Mouse (Mus musculus): ENCODE results near the gene Fggy. TPM values are rescaled to one million over a fixed set of nuclear protein-coding genes. Genes with fewer than 3 reads are reported as not detected.

Gene Fggy
- total and polyA plus RNA-seq, 3 experiments: not detected

DNA sequence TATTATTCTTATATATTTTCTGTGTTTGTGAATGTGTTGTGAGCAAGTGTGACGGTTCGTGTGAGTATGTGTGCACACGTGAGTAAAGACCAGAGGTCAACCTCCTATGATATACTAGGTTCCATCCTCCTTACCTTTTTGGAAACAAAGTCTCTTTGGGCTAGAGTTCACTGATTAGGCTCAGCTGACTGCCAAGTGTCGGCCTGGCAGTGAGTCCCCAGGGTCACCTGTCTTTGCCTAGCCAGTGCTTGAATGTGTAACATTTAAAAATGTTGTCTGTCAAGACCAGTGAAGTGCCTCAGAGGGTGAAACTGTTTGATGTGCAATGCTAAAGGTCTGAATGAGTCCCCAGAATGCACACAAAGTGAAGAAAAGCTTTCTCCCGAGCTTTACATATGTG, 130.0 kb downstream of the Fggy start:
- H3K27me3 ChIP-seq (ENCODE audit: control insufficient read depth in 1 of 2, insufficient read depth in 2 of 2, low read length in 2 of 2): no peaks in the 10 kb centered on the region
- H3K9ac ChIP-seq (ENCODE audit: control insufficient read depth, low read depth, low read length, poor library complexity, severe bottlenecking): no peak overlapping the region
- TF ChIP-seq E2F4 (IDR thresholded peaks at IDR 0.05; ENCODE audit: borderline replicate concordance, low read depth, low read length) (no peak), MYB (IDR thresholded peaks at IDR 0.05; ENCODE audit: low read depth, low read length) (no peak), MAFK (IDR thresholded peaks at IDR 0.05; ENCODE audit: borderline replicate concordance, low read depth, low read length) (no peak), RCOR1 (IDR thresholded peaks at IDR 0.05; ENCODE audit: low read depth, low read length) (no peak), KAT2A (conservative IDR thresholded peaks at IDR 0.05; ENCODE audit: low read depth, low read length) (no peak), CHD1 (IDR thresholded peaks at IDR 0.05; ENCODE audit: low read depth, low read length) (no peak), SMC3 (IDR thresholded peaks at IDR 0.05; ENCODE audit: low read depth, low read length) (no peak), ELF1 (IDR thresholded peaks at IDR 0.05; ENCODE audit: low read depth, low read length) (no peak)
- no peaks in the 10 kb centered on the region for H3K4me1 ChIP-seq (ENCODE audit: control insufficient read depth in 1 of 2, insufficient read depth in 2 of 2, low read length in 2 of 2)
- no peaks in the 10 kb centered on the region for H3K9me3 ChIP-seq (replicated peaks; ENCODE audit: insufficient read depth, low read length)
- no peaks in the 10 kb centered on the region for H3K79me2 ChIP-seq (ENCODE audit: control insufficient read depth, insufficient read depth, low read length, poor library complexity)
- no peak overlapping the region for H3K4me3 ChIP-seq (ENCODE audit: control insufficient read depth in 1 of 2, insufficient read depth in 1 of 2, low read depth in 2 of 2, low read length in 2 of 2)
- no peak for DNase-seq (ENCODE audit: low read depth, low spot score)
- no peak overlapping the region for H3K27ac ChIP-seq (ENCODE audit: control insufficient read depth, low read depth, low read length)
- no peaks in the 10 kb centered on the region for H3K36me3 ChIP-seq (ENCODE audit: control insufficient read depth in 1 of 2, insufficient read depth in 2 of 2, low read length in 2 of 2)

DNA sequence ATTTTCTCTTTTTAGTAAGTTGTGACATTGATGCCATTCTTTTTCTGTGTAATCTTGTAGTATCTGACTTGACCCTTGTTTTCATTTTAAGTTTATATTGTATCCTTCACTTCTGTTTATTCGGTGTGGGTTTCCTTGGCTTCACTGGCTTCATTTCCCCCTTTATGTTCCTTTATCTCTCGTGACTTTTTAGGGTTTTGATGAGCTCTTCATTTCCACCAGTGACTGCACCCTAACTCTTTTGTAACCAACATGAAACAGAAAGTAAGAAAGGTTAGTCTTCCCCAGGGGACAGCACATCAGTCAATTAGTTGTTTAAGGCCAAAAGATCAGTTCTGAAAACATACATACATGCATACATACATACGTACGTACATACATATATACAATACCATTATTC, 130.9 kb downstream of the Fggy start:
- Histone ChIP-seq H3K79me2 (ENCODE audit: control insufficient read depth, insufficient read depth, low read length, poor library complexity) (no peaks in the 10 kb centered on the region), H3K9ac (ENCODE audit: control insufficient read depth, low read depth, low read length, poor library complexity, severe bottlenecking) (no peak overlapping the region), H3K4me1 (ENCODE audit: control insufficient read depth in 1 of 2, insufficient read depth in 2 of 2, low read length in 2 of 2) (no peaks in the 10 kb centered on the region), H3K9me3 (replicated peaks; ENCODE audit: insufficient read depth, low read length) (no peaks in the 10 kb centered on the region), H3K4me3 (ENCODE audit: control insufficient read depth in 1 of 2, insufficient read depth in 1 of 2, low read depth in 2 of 2, low read length in 2 of 2) (no peak overlapping the region), H3K27ac (ENCODE audit: control insufficient read depth, low read depth, low read length) (no peak overlapping the region), H3K27me3 (ENCODE audit: control insufficient read depth in 1 of 2, insufficient read depth in 2 of 2, low read length in 2 of 2) (no peaks in the 10 kb centered on the region), H3K36me3 (ENCODE audit: control insufficient read depth in 1 of 2, insufficient read depth in 2 of 2, low read length in 2 of 2) (no peaks in the 10 kb centered on the region)
- no peak for TF ChIP-seq ZNF384 (IDR thresholded peaks at IDR 0.05; ENCODE audit: low read depth, low read length)
- TF ChIP-seq MYC (IDR thresholded peaks at IDR 0.05; ENCODE audit: low read depth, low read length): no peak
- DNase-seq (ENCODE audit: low read depth, low spot score): no peak

DNA sequence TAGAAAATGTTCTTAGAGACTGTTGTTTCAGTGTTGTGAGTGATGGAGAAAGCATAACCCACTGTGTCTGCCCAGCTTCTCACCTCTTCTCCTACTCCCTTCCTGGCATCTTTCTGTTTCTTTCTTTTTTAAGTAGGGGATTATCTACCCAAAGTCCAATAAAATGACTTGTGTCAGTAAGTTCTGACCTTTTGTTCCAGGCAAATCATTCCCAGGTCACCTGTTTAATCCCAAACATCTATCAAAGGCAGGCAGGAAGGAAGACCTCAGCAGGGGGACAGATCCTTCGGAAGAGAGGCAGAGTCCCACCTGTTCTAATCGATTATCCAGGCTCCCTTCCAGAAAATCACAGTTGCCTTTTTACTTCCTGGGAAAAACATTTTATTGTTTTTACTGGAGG, 143.1 kb downstream of the Fggy start:
- Histone ChIP-seq H3K9ac (ENCODE audit: control insufficient read depth, low read depth, low read length, poor library complexity, severe bottlenecking) (no peak overlapping the region), H3K36me3 (ENCODE audit: control insufficient read depth in 1 of 2, insufficient read depth in 2 of 2, low read length in 2 of 2) (no peaks in the 10 kb centered on the region), H3K9me3 (replicated peaks; ENCODE audit: insufficient read depth, low read length) (no peaks in the 10 kb centered on the region), H3K27me3 (ENCODE audit: control insufficient read depth in 1 of 2, insufficient read depth in 2 of 2, low read length in 2 of 2) (no peaks in the 10 kb centered on the region), H3K4me1 (ENCODE audit: control insufficient read depth in 1 of 2, insufficient read depth in 2 of 2, low read length in 2 of 2) (no peaks in the 10 kb centered on the region), H3K4me3 (ENCODE audit: control insufficient read depth in 1 of 2, insufficient read depth in 1 of 2, low read depth in 2 of 2, low read length in 2 of 2) (no peak overlapping the region), H3K79me2 (ENCODE audit: control insufficient read depth, insufficient read depth, low read length, poor library complexity) (no peaks in the 10 kb centered on the region), H3K27ac (ENCODE audit: control insufficient read depth, low read depth, low read length) (no peak overlapping the region)
- TF ChIP-seq ELF1 (IDR thresholded peaks at IDR 0.05; ENCODE audit: low read depth, low read length) (no peak), CHD1 (IDR thresholded peaks at IDR 0.05; ENCODE audit: low read depth, low read length) (no peak), USF1 (IDR thresholded peaks at IDR 0.05; ENCODE audit: low read depth, low read length) (no peak), CTCF (IDR thresholded peaks at IDR 0.05 in 2 of 3, conservative IDR thresholded peaks at IDR 0.05 in 1 of 3; ENCODE audit: control insufficient read depth in 1 of 3, insufficient read depth in 1 of 3, low read depth in 2 of 3, low read length in 3 of 3, poor library complexity in 1 of 3, severe bottlenecking in 1 of 3) (no peak), MAZ (IDR thresholded peaks at IDR 0.05; ENCODE audit: low read depth, low read length) (no peak), MEF2A (IDR thresholded peaks at IDR 0.05; ENCODE audit: extremely low read depth, insufficient replicate concordance, low read depth, low read length, poor library complexity, severe bottlenecking) (no peak), ZKSCAN1 (IDR thresholded peaks at IDR 0.05; ENCODE audit: low read depth, low read length) (no peak), BHLHE40 (IDR thresholded peaks at IDR 0.05; ENCODE audit: borderline replicate concordance, low read depth, low read length) (no peak), POLR2AphosphoS2 (IDR thresholded peaks at IDR 0.05; ENCODE audit: low read length) (no peak), MYC (IDR thresholded peaks at IDR 0.05; ENCODE audit: low read depth, low read length) (no peak), SIN3A (IDR thresholded peaks at IDR 0.05; ENCODE audit: low read length) (no peak), SMC3 (IDR thresholded peaks at IDR 0.05; ENCODE audit: low read depth, low read length) (no peak), ZNF384 (IDR thresholded peaks at IDR 0.05; ENCODE audit: low read depth, low read length) (no peak)
- DNase-seq (ENCODE audit: low read depth, low spot score): no peak
